Mouse (Mus musculus): ENCODE data around the gene Pde4d. TPM values are rescaled to one million over a fixed set of nuclear protein-coding genes. Genes with fewer than 3 reads are reported as not detected.

Gene Pde4d
- total and polyA plus RNA-seq, 3 experiments: 18.5 to 18.8 TPM; not detected in 1

DNA sequence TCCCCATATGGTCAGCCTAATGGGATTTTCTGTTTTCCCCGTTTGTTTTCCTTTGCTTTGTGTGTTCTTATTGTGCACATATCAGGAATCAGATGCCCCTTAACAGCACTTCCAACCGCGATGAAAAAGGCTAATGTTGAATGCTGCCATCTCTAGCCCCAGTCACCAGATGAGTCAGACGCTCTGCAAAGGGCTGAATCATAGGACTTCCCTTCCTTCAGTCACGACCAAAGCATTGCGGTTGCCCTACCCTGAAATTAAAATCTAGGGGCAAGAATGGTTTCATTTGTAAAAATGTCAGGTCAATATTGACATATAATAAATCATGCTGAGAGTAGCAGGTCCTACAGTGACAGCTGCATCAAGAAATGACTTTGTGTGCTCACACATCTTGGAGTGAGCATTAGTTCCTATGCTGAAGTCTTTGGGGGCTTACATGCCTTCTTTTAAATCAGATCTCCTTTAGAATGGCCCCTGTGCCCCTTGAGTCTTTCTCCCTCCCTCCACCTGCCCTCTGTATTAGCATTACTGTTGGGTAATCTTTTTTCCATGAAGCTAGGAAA lies 370.2 kb downstream of the Pde4d start:
- no peaks in the 10 kb centered on the region for H3K9me3 ChIP-seq (replicated peaks; ENCODE audit: insufficient read depth, low read length)
- no peaks in the 10 kb centered on the region for H3K4me1 ChIP-seq (ENCODE audit: control insufficient read depth in 1 of 2, insufficient read depth in 2 of 2, low read length in 2 of 2)
- no peaks in the 10 kb centered on the region for H3K27me3 ChIP-seq (ENCODE audit: control insufficient read depth in 1 of 2, insufficient read depth in 2 of 2, low read length in 2 of 2)
- no peak overlapping the region for H3K9ac ChIP-seq (ENCODE audit: control insufficient read depth, low read depth, low read length, poor library complexity, severe bottlenecking)
- no peaks in the 10 kb centered on the region for H3K79me2 ChIP-seq (ENCODE audit: control insufficient read depth, insufficient read depth, low read length, poor library complexity)
- H3K27ac ChIP-seq (ENCODE audit: control insufficient read depth, low read depth, low read length): no peak overlapping the region
- no peak for DNase-seq (ENCODE audit: low read depth, low spot score)
- no peak overlapping the region for H3K4me3 ChIP-seq (ENCODE audit: control insufficient read depth in 1 of 2, insufficient read depth in 1 of 2, low read depth in 2 of 2, low read length in 2 of 2)
- H3K36me3 ChIP-seq (ENCODE audit: control insufficient read depth in 1 of 2, insufficient read depth in 2 of 2, low read length in 2 of 2): no peaks in the 10 kb centered on the region
- no peak for TF ChIP-seq MAZ (IDR thresholded peaks at IDR 0.05; ENCODE audit: low read depth, low read length)

DNA sequence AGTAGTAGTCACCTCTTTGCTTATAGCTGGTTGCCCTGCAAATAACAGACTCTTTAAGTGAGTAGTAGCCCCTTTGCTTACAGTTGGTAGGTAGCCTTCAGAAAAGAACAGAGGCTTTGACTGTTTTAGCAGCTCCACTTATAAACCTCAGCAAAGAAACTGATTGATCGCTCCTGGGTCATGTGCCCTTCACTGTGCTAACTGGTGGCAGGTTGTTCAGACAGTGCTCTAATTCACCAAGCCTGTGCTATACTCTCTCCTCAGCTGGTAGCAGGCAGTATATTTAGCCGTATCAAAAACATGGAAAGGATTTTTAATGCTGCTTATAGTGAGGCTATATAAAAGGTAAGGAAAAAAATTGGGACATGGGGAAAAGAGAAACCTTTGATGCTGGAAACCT lies 370.7 kb downstream of the Pde4d start:
- no peak overlapping the region for H3K4me3 ChIP-seq (ENCODE audit: control insufficient read depth in 1 of 2, insufficient read depth in 1 of 2, low read depth in 2 of 2, low read length in 2 of 2)
- H3K79me2 ChIP-seq (ENCODE audit: control insufficient read depth, insufficient read depth, low read length, poor library complexity): no peaks in the 10 kb centered on the region
- H3K9ac ChIP-seq (ENCODE audit: control insufficient read depth, low read depth, low read length, poor library complexity, severe bottlenecking): no peak overlapping the region
- H3K36me3 ChIP-seq (ENCODE audit: control insufficient read depth in 1 of 2, insufficient read depth in 2 of 2, low read length in 2 of 2): no peaks in the 10 kb centered on the region
- DNase-seq (ENCODE audit: low read depth, low spot score): no peak
- no peaks in the 10 kb centered on the region for H3K27me3 ChIP-seq (ENCODE audit: control insufficient read depth in 1 of 2, insufficient read depth in 2 of 2, low read length in 2 of 2)
- H3K27ac ChIP-seq (ENCODE audit: control insufficient read depth, low read depth, low read length): no peak overlapping the region
- no peak for TF ChIP-seq ZNF384 (IDR thresholded peaks at IDR 0.05; ENCODE audit: low read depth, low read length)
- no peak for TF ChIP-seq CHD2 (IDR thresholded peaks at IDR 0.05; ENCODE audit: low read length)
- no peak for TF ChIP-seq ELF1 (IDR thresholded peaks at IDR 0.05; ENCODE audit: low read depth, low read length)
- no peak for TF ChIP-seq MXI1 (IDR thresholded peaks at IDR 0.05; ENCODE audit: low read depth, low read length)
- TF ChIP-seq NRF1 (IDR thresholded peaks at IDR 0.05; ENCODE audit: insufficient read depth, low read depth, low read length, poor library complexity, severe bottlenecking): no peak
- TF ChIP-seq SIN3A (IDR thresholded peaks at IDR 0.05; ENCODE audit: low read length): no peak
- no peak for TF ChIP-seq MEF2A (IDR thresholded peaks at IDR 0.05; ENCODE audit: extremely low read depth, insufficient replicate concordance, low read depth, low read length, poor library complexity, severe bottlenecking)
- no peak for TF ChIP-seq POLR2A (IDR thresholded peaks at IDR 0.05; ENCODE audit: control insufficient read depth in 1 of 2, insufficient read depth in 1 of 2, low read depth in 1 of 2, low read length in 2 of 2, poor library complexity in 1 of 2)
- no peak for TF ChIP-seq ZKSCAN1 (IDR thresholded peaks at IDR 0.05; ENCODE audit: low read depth, low read length)
- no peak for TF ChIP-seq HCFC1 (IDR thresholded peaks at IDR 0.05; ENCODE audit: low read depth, low read length)
- TF ChIP-seq MAFK (IDR thresholded peaks at IDR 0.05; ENCODE audit: borderline replicate concordance, low read depth, low read length): no peak
- no peak for TF ChIP-seq SMC3 (IDR thresholded peaks at IDR 0.05; ENCODE audit: low read depth, low read length)
- no peak for TF ChIP-seq TBP (IDR thresholded peaks at IDR 0.05; ENCODE audit: low read depth, low read length)
- H3K9me3 ChIP-seq (replicated peaks; ENCODE audit: insufficient read depth, low read length): no peaks in the 10 kb centered on the region
- no peaks in the 10 kb centered on the region for H3K4me1 ChIP-seq (ENCODE audit: control insufficient read depth in 1 of 2, insufficient read depth in 2 of 2, low read length in 2 of 2)

- H3K9me3 ChIP-seq (replicated peaks; ENCODE audit: insufficient read depth, low read length): no peaks in the 10 kb centered on the region
- no peak for DNase-seq (ENCODE audit: low read depth, low spot score)
- no peaks in the 10 kb centered on the region for H3K27me3 ChIP-seq (ENCODE audit: control insufficient read depth in 1 of 2, insufficient read depth in 2 of 2, low read length in 2 of 2)
- no peaks in the 10 kb centered on the region for H3K36me3 ChIP-seq (ENCODE audit: control insufficient read depth in 1 of 2, insufficient read depth in 2 of 2, low read length in 2 of 2)
- H3K79me2 ChIP-seq (ENCODE audit: control insufficient read depth, insufficient read depth, low read length, poor library complexity): no peaks in the 10 kb centered on the region
- no peaks in the 10 kb centered on the region for H3K4me1 ChIP-seq (ENCODE audit: control insufficient read depth in 1 of 2, insufficient read depth in 2 of 2, low read length in 2 of 2)
- H3K27ac ChIP-seq (ENCODE audit: control insufficient read depth, low read depth, low read length): no peak overlapping the region
- no peak overlapping the region for H3K9ac ChIP-seq (ENCODE audit: control insufficient read depth, low read depth, low read length, poor library complexity, severe bottlenecking)
- TF ChIP-seq EP300 (IDR thresholded peaks at IDR 0.05; ENCODE audit: low read depth in 1 of 2, low read length in 2 of 2) (no peak), POLR2AphosphoS2 (IDR thresholded peaks at IDR 0.05; ENCODE audit: low read length) (no peak), ETS1 (IDR thresholded peaks at IDR 0.05; ENCODE audit: low read depth, low read length) (no peak), HCFC1 (IDR thresholded peaks at IDR 0.05; ENCODE audit: low read depth, low read length) (no peak), ZMIZ1 (IDR thresholded peaks at IDR 0.05; ENCODE audit: low read depth, low read length) (no peak), MYC (IDR thresholded peaks at IDR 0.05; ENCODE audit: low read depth, low read length) (no peak), RCOR1 (IDR thresholded peaks at IDR 0.05; ENCODE audit: low read depth, low read length) (no peak), USF2 (IDR thresholded peaks at IDR 0.05; ENCODE audit: borderline replicate concordance in 1 of 2, insufficient read depth in 1 of 2, low read depth in 1 of 2, low read length in 2 of 2) (no peak), TAL1 (IDR thresholded peaks at IDR 0.05; ENCODE audit: low read length) (no peak), CHD2 (IDR thresholded peaks at IDR 0.05; ENCODE audit: low read length) (no peak), SIN3A (IDR thresholded peaks at IDR 0.05; ENCODE audit: low read length) (no peak), TCF12 (IDR thresholded peaks at IDR 0.05; ENCODE audit: low read depth, low read length) (no peak), MAFK (IDR thresholded peaks at IDR 0.05; ENCODE audit: borderline replicate concordance, low read depth, low read length) (no peak), POLR2A (IDR thresholded peaks at IDR 0.05; ENCODE audit: control insufficient read depth in 1 of 2, insufficient read depth in 1 of 2, low read depth in 1 of 2, low read length in 2 of 2, poor library complexity in 1 of 2) (no peak), ZC3H11A (IDR thresholded peaks at IDR 0.05; ENCODE audit: low read depth, low read length) (no peak)
- H3K4me3 ChIP-seq (ENCODE audit: control insufficient read depth in 1 of 2, insufficient read depth in 1 of 2, low read depth in 2 of 2, low read length in 2 of 2): no peak overlapping the region
These were observed 371.5 kb downstream of the Pde4d start for GRCm38 (mm10) chr13:108821270-108821669.

All from MEL (cell line).